Mouse (Mus musculus) embryonic facial prominence, embryonic 14.5 days (tissue): ENCODE measurements around the gene Tmem238l. TPM values are rescaled to one million over a fixed set of nuclear protein-coding genes. Genes with fewer than 3 reads are reported as not detected.

ENCODE experiments used
- ATAC-seq: fragments of 200-750 bp; cut with Nextera tagmentation; 2 replicates; pipeline ENCODE4 v1.8.0; 2017; ENCODE audit warnings: low read depth, moderate number of reproducible peaks, moderate TSS enrichment
- DNase-seq: peaks from one replicate; pipeline ENCODE4 v3.0.0-alpha.2; 2015; ENCODE audit warnings: low spot score
- H3K27ac ChIP-seq: fragments of 300-500 bp; sonication (generic); replicated peaks from 2 replicates; pipeline ENCODE4 v1.5.1; 2014; ENCODE audit warnings: low read depth, mild to moderate bottlenecking, low read length, moderate library complexity
- H3K27me3 ChIP-seq: fragments of 300-500 bp; sonication (generic); replicated peaks from 2 replicates; pipeline ENCODE4 v1.6.1; 2014; ENCODE audit warnings: low read length; ENCODE audit not compliant: control insufficient read depth, insufficient read depth
- H3K36me3 ChIP-seq: fragments of 300-500 bp; sonication (generic); 2 replicates; pipeline ENCODE4 v1.6.1; 2014; ENCODE audit warnings: low read length, mixed read lengths; ENCODE audit not compliant: control insufficient read depth, insufficient read depth
- H3K4me1 ChIP-seq: fragments of 300-500 bp; sonication (generic); 2 replicates; pipeline ENCODE4 v1.6.1; 2014; ENCODE audit warnings: antibody characterized with exemption, low read length; ENCODE audit not compliant: control insufficient read depth, insufficient read depth
- H3K4me2 ChIP-seq: fragments of 300-500 bp; sonication (generic); 2 replicates; pipeline ENCODE4 v1.6.1; 2014; ENCODE audit warnings: low read depth, mild to moderate bottlenecking, low read length, moderate library complexity, mixed read lengths
- H3K4me3 ChIP-seq: fragments of 300-500 bp; sonication (generic); 2 replicates; pipeline ENCODE4 v1.5.1; 2014; ENCODE audit warnings: low read depth, mild to moderate bottlenecking, low read length
- H3K9ac ChIP-seq: fragments of 300-500 bp; sonication (generic); 2 replicates; pipeline ENCODE4 v1.6.1; 2014; ENCODE audit warnings: low read depth, mild to moderate bottlenecking, low read length, moderate library complexity, mixed read lengths
- H3K9me3 ChIP-seq: fragments of 300-500 bp; sonication (generic); 2 replicates; pipeline ENCODE4 v1.6.1; 2016; ENCODE audit warnings: low read length; ENCODE audit not compliant: control insufficient read depth
- WGBS: fragments of 180-500 bp; shearing (Covaris S2); extraction: QIAGEN DNeasy Blood & Tissue Kit; methylation state at CpG from one replicate; pipeline ENCODE4 v1.1.7; 2014; 5-methylcytosine and 5-hydroxymethylcytosine counted together
- polyA plus RNA-seq: library from polyadenylated mRNA; unstranded; fragments of >200 nt; fragmentation: Nextera tagmentation; extraction: Ambion mirVana; gene quantifications from 2 replicates; pipeline ENCODE4 v1.2.1, GENCODE M21; 2014

Gene Tmem238l
- polyA plus RNA-seq, 1 experiment from 2014 or later = not detected

GRCm38 (mm10) chr11:66934428-66935173 lies 21.8 kb upstream of the Tmem238l start:
- H3K9me3 ChIP-seq = no peaks in the 10 kb centered on the region
- no peaks in the 10 kb centered on the region for H3K36me3 ChIP-seq
- ATAC-seq (no peak), DNase-seq (no peak)
- H3K4me1 ChIP-seq = no peaks in the 10 kb centered on the region
- WGBS = 73% methylated on average over 7 of the region's 7 CpGs
- no peak overlapping the region for H3K4me3 ChIP-seq
- no peak overlapping the region for H3K9ac ChIP-seq
- H3K4me2 ChIP-seq = no peak overlapping the region
- H3K27ac ChIP-seq = no peak overlapping the region
- H3K27me3 ChIP-seq = no peaks in the 10 kb centered on the region

- Histone ChIP-seq H3K9me3 (no peaks in the 10 kb centered on the region), H3K4me3 (no peak overlapping the region), H3K4me2 (no peak overlapping the region), H3K27me3 (no peaks in the 10 kb centered on the region), H3K9ac (no peak overlapping the region), H3K4me1 (no peaks in the 10 kb centered on the region), H3K27ac (no peak overlapping the region), H3K36me3 (no peaks in the 10 kb centered on the region)
- DNase-seq (no peak), ATAC-seq (no peak)
- 84% methylated on average over 5 of the region's 5 CpGs for WGBS
These were observed 14.4 kb upstream of the Tmem238l start for GRCm38 (mm10) chr11:66942011-66942410.

GRCm38 (mm10) chr11:66945224-66945767 lies 11.1 kb upstream of the Tmem238l start:
- DNase-seq = no peak
- H3K9me3 ChIP-seq = no peaks in the 10 kb centered on the region
- no peaks in the 10 kb centered on the region for H3K36me3 ChIP-seq
- H3K27me3 ChIP-seq = no peaks in the 10 kb centered on the region
- H3K27ac ChIP-seq = no peak overlapping the region
- H3K4me3 ChIP-seq = no peak overlapping the region
- no peak overlapping the region for H3K9ac ChIP-seq
- no peak overlapping the region for H3K4me2 ChIP-seq
- H3K4me1 ChIP-seq = no peaks in the 10 kb centered on the region
- WGBS = 61% methylated on average over 2 of the region's 2 CpGs
- no peak for ATAC-seq

GRCm38 (mm10) chr11:66946521-66946920 lies 9.9 kb upstream of the Tmem238l start:
- no peak overlapping the region for H3K9ac ChIP-seq
- no peak overlapping the region for H3K4me2 ChIP-seq
- 63% methylated on average over 5 of the region's 6 CpGs for WGBS
- H3K36me3 ChIP-seq = no peaks in the 10 kb centered on the region
- no peaks in the 10 kb centered on the region for H3K4me1 ChIP-seq
- no peaks in the 10 kb centered on the region for H3K9me3 ChIP-seq
- H3K27me3 ChIP-seq = no peaks in the 10 kb centered on the region
- H3K4me3 ChIP-seq = no peak overlapping the region
- DNase-seq = no peak
- H3K27ac ChIP-seq = no peak overlapping the region
- no peak for ATAC-seq

- Histone ChIP-seq H3K4me3 (no peak overlapping the region), H3K27ac (no peak overlapping the region), H3K4me2 (no peak overlapping the region), H3K9me3 (no peaks in the 10 kb centered on the region), H3K36me3 (no peaks in the 10 kb centered on the region), H3K27me3 (no peaks in the 10 kb centered on the region), H3K9ac (no peak overlapping the region), H3K4me1 (no peaks in the 10 kb centered on the region)
- no peak for ATAC-seq
- WGBS = 71% methylated on average over 6 of the region's 6 CpGs
- no peak for DNase-seq
These were observed 9.5 kb upstream of the Tmem238l start for GRCm38 (mm10) chr11:66946922-66947321.

GRCm38 (mm10) chr11:66960797-66961196 lies 4.4 kb downstream of the Tmem238l start:
- Histone ChIP-seq H3K4me2 (no peak overlapping the region), H3K4me1 (no peaks in the 10 kb centered on the region), H3K36me3 (no peaks in the 10 kb centered on the region), H3K27me3 (no peaks in the 10 kb centered on the region), H3K9me3 (no peaks in the 10 kb centered on the region), H3K4me3 (no peak overlapping the region), H3K9ac (no peak overlapping the region), H3K27ac (no peak overlapping the region)
- ATAC-seq = no peak
- 55% methylated on average over 1 of the region's 1 CpGs for WGBS
- DNase-seq = no peak

GRCm38 (mm10) chr11:66961447-66962176 lies 5.2 kb downstream of the Tmem238l start:
- Histone ChIP-seq H3K4me1 (no peaks in the 10 kb centered on the region), H3K36me3 (no peaks in the 10 kb centered on the region), H3K4me2 (no peak overlapping the region), H3K27ac (no peak overlapping the region), H3K9me3 (no peaks in the 10 kb centered on the region), H3K27me3 (no peaks in the 10 kb centered on the region; the same call in 1 of the 2 replicates), H3K9ac (no peak overlapping the region), H3K4me3 (no peak overlapping the region)
- no peak for DNase-seq
- WGBS = 75% methylated on average over 12 of the region's 12 CpGs
- ATAC-seq = no peak

GRCm38 (mm10) chr11:66963462-66963861 lies 7.0 kb downstream of the Tmem238l start:
- H3K9ac ChIP-seq = no peak overlapping the region

More at GRCm38 (mm10) chr11:66963462-66963861, 7.0 kb downstream of the Tmem238l start:
- Histone ChIP-seq H3K36me3 (no peaks in the 10 kb centered on the region), H3K9me3 (no peaks in the 10 kb centered on the region), H3K4me3 (no peak overlapping the region), H3K4me2 (no peak overlapping the region), H3K27me3 (no peaks in the 10 kb centered on the region; the same call in 1 of the 2 replicates), H3K27ac (no peak overlapping the region), H3K4me1 (no peaks in the 10 kb centered on the region)
- ATAC-seq (no peak), DNase-seq (no peak)
- 100% methylated on average over 1 of the region's 1 CpGs for WGBS
